Mouse (Mus musculus) neutrophil, adult 83 days (primary cell): Measurements from ENCODE around the gene Map1a. TPM values are rescaled to one million over a fixed set of nuclear protein-coding genes. Genes with fewer than 3 reads are reported as not detected.

Experiments used
- total RNA-seq, 2 experiments: library from RNA; stranded (reverse); gene quantifications; one replicate each; pipeline ENCODE4 v1.2.4; 2023

Gene Map1a
- under 1 TPM; 0.24 to 0.96 TPM for total RNA-seq

DNA sequence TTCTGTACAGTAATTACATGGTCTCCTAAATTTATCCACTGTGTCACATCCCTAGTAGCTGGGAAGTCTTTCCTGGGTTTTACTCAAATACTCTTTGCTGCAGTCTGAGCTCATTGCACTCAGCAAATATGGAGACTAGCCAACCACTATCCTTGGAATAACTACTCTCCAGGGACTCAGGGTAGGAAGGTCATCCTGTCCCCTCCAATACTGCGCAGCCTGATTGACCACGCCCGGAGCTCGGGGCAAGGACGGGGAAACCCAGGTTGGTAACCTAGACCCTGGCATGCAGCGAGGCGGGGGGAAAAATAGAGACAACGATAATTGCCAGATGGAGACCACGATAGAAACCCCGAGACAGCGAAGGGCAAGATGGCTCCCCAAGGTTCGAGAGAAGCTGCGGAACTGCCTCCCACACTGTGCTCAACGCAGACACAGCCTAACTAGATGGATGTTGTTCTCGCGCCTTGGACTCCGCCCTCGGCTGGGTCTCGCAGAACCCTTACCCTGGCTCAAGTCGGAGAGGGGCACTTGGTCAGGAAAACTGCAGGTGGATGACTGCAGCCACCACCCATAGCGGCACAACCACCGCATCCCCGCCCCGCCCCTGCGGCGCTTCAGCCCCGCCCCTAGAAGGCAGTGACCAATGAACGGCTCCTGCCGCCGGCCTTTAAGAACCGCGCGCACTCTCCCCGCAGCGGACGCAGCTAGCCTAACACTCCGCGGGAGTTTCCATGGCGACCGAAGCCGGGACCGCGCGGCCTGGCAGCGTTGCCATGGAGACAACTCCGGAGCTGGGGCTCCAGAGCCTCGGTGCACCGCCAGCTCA, at the start of gene Map1a:
Gene Map1a (plus strand): TSS at position 700 of the 829 bp plus-strand sequence.

DNA sequence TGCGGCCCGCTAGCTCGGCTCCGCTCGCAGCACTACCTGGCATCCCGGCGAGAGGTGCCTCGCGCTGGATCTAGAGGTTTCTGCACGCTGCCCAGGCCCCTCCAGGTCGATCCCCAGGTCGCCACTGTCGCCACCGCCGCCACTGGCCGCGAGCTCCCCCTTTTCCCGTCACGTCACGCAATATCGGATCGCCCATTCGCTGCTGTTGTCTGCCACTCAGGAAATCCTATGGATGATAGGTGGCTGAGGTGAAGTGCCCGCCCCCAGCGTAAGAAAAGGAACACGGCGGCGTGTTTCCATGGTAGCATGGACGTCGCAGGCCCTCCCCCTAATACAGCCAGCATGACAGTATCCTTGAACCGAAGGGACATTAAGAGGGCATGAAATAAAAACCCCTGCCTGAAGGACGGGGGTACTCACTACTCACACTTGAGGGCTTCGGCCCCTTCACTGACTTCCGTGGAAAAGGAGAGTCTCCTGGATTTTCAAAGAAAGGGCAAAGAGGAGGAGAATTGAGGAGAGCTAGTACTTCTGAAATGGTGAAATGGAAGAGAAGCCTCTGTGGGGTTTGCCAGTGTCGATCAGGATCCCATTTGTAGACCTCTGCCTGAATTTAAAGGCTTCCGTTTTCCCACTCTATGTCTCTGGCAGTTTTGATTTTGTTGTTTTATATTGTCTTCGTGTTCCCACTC, 18.0 kb upstream of the Map1a start, which contains the start of gene Trp53bp1:
Gene Trp53bp1 (minus strand): TSS at position 172 of the 692 bp plus-strand sequence.

DNA sequence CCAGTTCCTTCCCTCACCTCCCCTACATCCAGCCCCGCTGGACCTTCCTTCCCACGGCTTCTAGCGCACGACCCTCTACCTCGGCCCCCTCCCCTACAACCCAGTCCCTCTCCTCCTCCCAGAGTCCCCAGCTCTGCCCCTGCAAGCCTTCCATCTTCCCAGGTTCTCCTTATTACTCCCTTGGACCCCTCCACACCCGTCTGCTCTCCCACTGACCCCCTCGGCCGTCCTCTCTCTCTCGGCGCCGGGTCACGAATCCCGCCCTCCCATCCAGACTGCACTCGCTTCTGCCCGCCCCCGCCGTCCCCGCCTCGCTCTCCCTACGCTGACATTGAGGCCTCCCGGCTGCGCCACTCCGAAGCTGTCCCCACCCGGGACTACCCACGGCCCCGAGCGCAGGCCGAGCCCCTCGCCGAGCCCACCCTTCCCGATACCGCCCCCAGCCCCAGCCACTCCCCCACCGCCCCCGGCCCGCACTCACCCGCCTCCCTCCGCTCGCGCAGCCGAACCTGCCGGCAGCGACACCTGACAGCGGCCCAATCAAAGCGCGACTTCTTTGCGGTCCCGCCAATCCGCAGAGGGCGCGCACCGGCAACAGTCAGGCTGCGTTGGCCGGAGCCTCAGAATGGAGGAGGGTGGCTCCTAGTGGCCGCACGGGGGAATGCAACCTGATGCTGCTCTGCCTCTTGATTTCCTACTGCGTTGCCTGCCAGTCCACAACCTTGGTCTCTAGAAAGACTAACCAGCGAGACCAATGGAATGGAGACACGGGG, 65.6 kb downstream of the Map1a start, which contains the start of gene Ppip5k1:
Gene Ppip5k1 (minus strand): TSS at position 577 of the 773 bp plus-strand sequence.

DNA sequence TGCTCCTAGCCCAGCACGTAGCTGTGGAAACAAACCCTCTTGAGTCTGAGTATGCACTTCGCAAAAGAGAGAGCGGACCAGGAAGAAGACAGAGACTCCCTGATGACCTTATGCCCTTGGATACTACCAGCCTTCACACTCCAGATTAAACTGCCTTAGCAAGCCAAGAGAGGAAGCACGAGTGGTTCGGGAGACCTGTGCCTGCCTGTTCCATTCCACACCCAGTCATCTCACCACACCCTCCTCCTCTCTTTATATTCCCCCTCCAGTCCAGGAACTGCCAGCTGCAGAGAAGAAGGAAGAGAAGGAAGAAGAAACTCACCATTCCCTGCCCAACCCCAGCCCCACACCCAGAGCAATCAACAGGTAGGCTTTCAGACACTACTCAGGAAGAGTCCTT, 68.1 kb downstream of the Map1a start, which contains the start of gene Ckmt1:
Gene Ckmt1 (plus strand): TSS at position 221 of the 400 bp plus-strand sequence.

Other genes starting within 250 kb of the Map1a start
- not detected for gene Tgm5, start 203.8 kb upstream of the Map1a start, total RNA-seq
- gene Tgm7, start 179.8 kb upstream of the Map1a start, total RNA-seq: not detected
- 1 to 10 TPM; 4.3 to 6.4 TPM for gene Adal, start 149.2 kb upstream of the Map1a start, total RNA-seq
- 1 to 10 TPM; 6.0 to 6.2 TPM for gene Lcmt2, start 148.9 kb upstream of the Map1a start, total RNA-seq
- gene Tubgcp4, start 118.9 kb upstream of the Map1a start, total RNA-seq: 10 to 100 TPM; 40.2 to 45.8 TPM
- gene Zscan29, start 118.5 kb upstream of the Map1a start, total RNA-seq: 10 to 100 TPM; 42.1 to 43.2 TPM
- gene Trp53bp1, start 18.2 kb upstream of the Map1a start, total RNA-seq: 10 to 100 TPM; 23.8 to 31.2 TPM
- 10 to 100 TPM; 11.9 to 14.3 TPM for gene Ppip5k1, start 65.8 kb downstream of the Map1a start, total RNA-seq
- gene Ckmt1, start 68.1 kb downstream of the Map1a start, total RNA-seq: not detected
- under 1 TPM in 1 of 2 experiments, not detected in 1; 0.07 TPM for gene Strc, start 97.6 kb downstream of the Map1a start, total RNA-seq
- gene Pdia3, start 124.2 kb downstream of the Map1a start, total RNA-seq: 100 to 1,000 TPM; 153 to 168 TPM
- gene Catsper2, start 124.2 kb downstream of the Map1a start, total RNA-seq: 1 to 10 TPM in 1 of 2 experiments, under 1 TPM in 1; 0.35 to 1.1 TPM
- gene Ell3, start 154.7 kb downstream of the Map1a start, total RNA-seq: 1 to 10 TPM in 1 of 2 experiments, not detected in 1; 1.2 TPM
- gene Serf2, start 159.6 kb downstream of the Map1a start, total RNA-seq: 100 to 1,000 TPM; 352 to 382 TPM
- gene Hypk, start 163.7 kb downstream of the Map1a start, total RNA-seq: 10 to 100 TPM; 26.0 to 28.8 TPM
- under 1 TPM; 0.33 to 0.35 TPM for gene Serinc4, start 167.2 kb downstream of the Map1a start, total RNA-seq
- 10 to 100 TPM; 30.3 to 31.6 TPM for gene Mfap1b, start 184.5 kb downstream of the Map1a start, total RNA-seq
- gene Mfap1a, start 217.1 kb downstream of the Map1a start, total RNA-seq: 10 to 100 TPM; 34.9 TPM
- gene Wdr76, start 217.1 kb downstream of the Map1a start, total RNA-seq: 10 to 100 TPM; 19.4 to 20.1 TPM